Mouse (Mus musculus): ENCODE measurements around the gene Skp2. TPM values are rescaled to one million over a fixed set of nuclear protein-coding genes. Genes with fewer than 3 reads are reported as not detected.

Skp2 gene
- total RNA-seq, 1 experiment = 42.7 TPM

- no peak for DNase-seq (ENCODE audit: low read depth, low spot score)
- Histone ChIP-seq H3K9me3 (ENCODE audit: control insufficient read depth, insufficient read depth, low read depth, low read length) (no peaks in the 10 kb centered on the region), H3K27ac (ENCODE audit: insufficient read depth, low read depth, low read length, poor library complexity, severe bottlenecking) (no peak overlapping the region), H3K4me1 (ENCODE audit: control insufficient read depth in 2 of 2, insufficient read depth in 2 of 2, low read length in 2 of 2, poor library complexity in 1 of 2) (peaks cover 0 to 2% of the 10 kb centered on the region in 2 experiments; a peak in 1 of 4 replicates), H3K4me3 (ENCODE audit: insufficient read depth in 1 of 2, low read depth in 1 of 2, low read length in 2 of 2, poor library complexity in 1 of 2, severe bottlenecking in 1 of 2) (no peak overlapping the region), H3K9ac (ENCODE audit: insufficient read depth, low read depth, low read length, poor library complexity, severe bottlenecking) (no peak overlapping the region), H3K36me3 (ENCODE audit: control insufficient read depth, insufficient read depth, low read length, poor library complexity, severe bottlenecking) (peaks cover 39% of the 10 kb centered on the region)
- TF ChIP-seq CHD2 (IDR thresholded peaks at IDR 0.05; ENCODE audit: low read depth, low read length) = no peak
- in situ Hi-C loops (cut with MboI; ENCODE audit: low sequenced_read_pairs in 2 of 2, unreplicated experiment in 2 of 2) = no loop called here
Observed at GRCm38 (mm10) chr15:9122989-9123388, 32.2 kb downstream of the Skp2 start.

GRCm38 (mm10) chr15:9120081-9120480 is 35.1 kb downstream of the Skp2 start:
- TF ChIP-seq MAFK (IDR thresholded peaks at IDR 0.05; ENCODE audit: insufficient read depth, low read depth, low read length) = no peak
- peak; percentile 93 for TF ChIP-seq ZC3H11A (IDR thresholded peaks at IDR 0.05; ENCODE audit: borderline replicate concordance, low read depth, low read length)
- in situ Hi-C loops (cut with MboI; ENCODE audit: low sequenced_read_pairs in 2 of 2, unreplicated experiment in 2 of 2) = no loop called here
- Histone ChIP-seq H3K27ac (ENCODE audit: insufficient read depth, low read depth, low read length, poor library complexity, severe bottlenecking) (no peak overlapping the region), H3K9me3 (ENCODE audit: control insufficient read depth, insufficient read depth, low read depth, low read length) (no peaks in the 10 kb centered on the region), H3K4me1 (ENCODE audit: control insufficient read depth in 2 of 2, insufficient read depth in 2 of 2, low read length in 2 of 2, poor library complexity in 1 of 2) (peaks cover 0 to 2% of the 10 kb centered on the region in 2 experiments; a peak in 1 of 4 replicates), H3K36me3 (ENCODE audit: control insufficient read depth, insufficient read depth, low read length, poor library complexity, severe bottlenecking) (peaks cover 29% of the 10 kb centered on the region), H3K9ac (ENCODE audit: insufficient read depth, low read depth, low read length, poor library complexity, severe bottlenecking) (no peak overlapping the region), H3K4me3 (ENCODE audit: insufficient read depth in 1 of 2, low read depth in 1 of 2, low read length in 2 of 2, poor library complexity in 1 of 2, severe bottlenecking in 1 of 2) (no peak overlapping the region)
- peak; percentile 39 for DNase-seq (ENCODE audit: low read depth, low spot score)

- H3K4me1 ChIP-seq (ENCODE audit: control insufficient read depth in 2 of 2, insufficient read depth in 2 of 2, low read length in 2 of 2, poor library complexity in 1 of 2) = no peaks in the 10 kb centered on the region
- no peaks in the 10 kb centered on the region for H3K9me3 ChIP-seq (ENCODE audit: control insufficient read depth, insufficient read depth, low read depth, low read length)
- no peak overlapping the region for H3K9ac ChIP-seq (ENCODE audit: insufficient read depth, low read depth, low read length, poor library complexity, severe bottlenecking)
- no peak overlapping the region for H3K27ac ChIP-seq (ENCODE audit: insufficient read depth, low read depth, low read length, poor library complexity, severe bottlenecking)
- H3K4me3 ChIP-seq (ENCODE audit: insufficient read depth in 1 of 2, low read depth in 1 of 2, low read length in 2 of 2, poor library complexity in 1 of 2, severe bottlenecking in 1 of 2) = no peak overlapping the region
- in situ Hi-C loops (cut with MboI; ENCODE audit: low sequenced_read_pairs in 2 of 2, unreplicated experiment in 2 of 2) = no loop called here
- no peak for DNase-seq (ENCODE audit: low read depth, low spot score)
- H3K36me3 ChIP-seq (ENCODE audit: control insufficient read depth, insufficient read depth, low read length, poor library complexity, severe bottlenecking) = peaks cover 33% of the 10 kb centered on the region
- TF ChIP-seq MAFK (IDR thresholded peaks at IDR 0.05; ENCODE audit: insufficient read depth, low read depth, low read length) = no peak
Observed at GRCm38 (mm10) chr15:9118852-9119251, 36.4 kb downstream of the Skp2 start.

- H3K4me3 ChIP-seq (ENCODE audit: insufficient read depth in 1 of 2, low read depth in 1 of 2, low read length in 2 of 2, poor library complexity in 1 of 2, severe bottlenecking in 1 of 2) = no peak overlapping the region
- TF ChIP-seq ZC3H11A (IDR thresholded peaks at IDR 0.05; ENCODE audit: borderline replicate concordance, low read depth, low read length) (no peak), MAFK (IDR thresholded peaks at IDR 0.05; ENCODE audit: insufficient read depth, low read depth, low read length) (no peak), HCFC1 (IDR thresholded peaks at IDR 0.05; ENCODE audit: borderline replicate concordance, insufficient read depth, low read length) (no peak), ZNF384 (IDR thresholded peaks at IDR 0.05; ENCODE audit: low read depth, low read length) (no peak), CHD2 (IDR thresholded peaks at IDR 0.05; ENCODE audit: low read depth, low read length) (no peak)
- no peak for DNase-seq (ENCODE audit: low read depth, low spot score)
Observed at GRCm38 (mm10) chr15:9114599-9114998, 40.6 kb downstream of the Skp2 start.

GRCm38 (mm10) chr15:9114131-9114530 is 41.1 kb downstream of the Skp2 start:
- Histone ChIP-seq H3K9me3 (ENCODE audit: control insufficient read depth, insufficient read depth, low read depth, low read length) (no peaks in the 10 kb centered on the region), H3K4me3 (ENCODE audit: insufficient read depth in 1 of 2, low read depth in 1 of 2, low read length in 2 of 2, poor library complexity in 1 of 2, severe bottlenecking in 1 of 2) (no peak overlapping the region), H3K9ac (ENCODE audit: insufficient read depth, low read depth, low read length, poor library complexity, severe bottlenecking) (no peak overlapping the region), H3K27ac (ENCODE audit: insufficient read depth, low read depth, low read length, poor library complexity, severe bottlenecking) (no peak overlapping the region), H3K36me3 (ENCODE audit: control insufficient read depth, insufficient read depth, low read length, poor library complexity, severe bottlenecking) (peaks cover 20% of the 10 kb centered on the region), H3K4me1 (ENCODE audit: control insufficient read depth in 2 of 2, insufficient read depth in 2 of 2, low read length in 2 of 2, poor library complexity in 1 of 2) (no peaks in the 10 kb centered on the region)
- in situ Hi-C loops (cut with MboI; ENCODE audit: low sequenced_read_pairs in 2 of 2, unreplicated experiment in 2 of 2) = no loop called here
- TF ChIP-seq ZNF384 (IDR thresholded peaks at IDR 0.05; ENCODE audit: low read depth, low read length) (no peak), ZC3H11A (IDR thresholded peaks at IDR 0.05; ENCODE audit: borderline replicate concordance, low read depth, low read length) (no peak), HCFC1 (IDR thresholded peaks at IDR 0.05; ENCODE audit: borderline replicate concordance, insufficient read depth, low read length) (no peak), MAFK (IDR thresholded peaks at IDR 0.05; ENCODE audit: insufficient read depth, low read depth, low read length) (no peak), CHD2 (IDR thresholded peaks at IDR 0.05; ENCODE audit: low read depth, low read length) (no peak)
- DNase-seq (ENCODE audit: low read depth, low spot score) = no peak

More at GRCm38 (mm10) chr15:9114599-9114998, 40.6 kb downstream of the Skp2 start:
- H3K36me3 ChIP-seq (ENCODE audit: control insufficient read depth, insufficient read depth, low read length, poor library complexity, severe bottlenecking) = peaks cover 21% of the 10 kb centered on the region
- H3K9me3 ChIP-seq (ENCODE audit: control insufficient read depth, insufficient read depth, low read depth, low read length) = no peaks in the 10 kb centered on the region
- in situ Hi-C loops (cut with MboI; ENCODE audit: low sequenced_read_pairs in 2 of 2, unreplicated experiment in 2 of 2) = no loop called here
- no peaks in the 10 kb centered on the region for H3K4me1 ChIP-seq (ENCODE audit: control insufficient read depth in 2 of 2, insufficient read depth in 2 of 2, low read length in 2 of 2, poor library complexity in 1 of 2)
- no peak overlapping the region for H3K27ac ChIP-seq (ENCODE audit: insufficient read depth, low read depth, low read length, poor library complexity, severe bottlenecking)
- no peak overlapping the region for H3K9ac ChIP-seq (ENCODE audit: insufficient read depth, low read depth, low read length, poor library complexity, severe bottlenecking)
